Mouse (Mus musculus) C2C12 (cell line): ENCODE measurements around the gene Spon1. TPM values are rescaled to one million over a fixed set of nuclear protein-coding genes. Genes with fewer than 3 reads are reported as not detected.

Experiments
- H3K27me3 ChIP-seq: one replicate; pipeline ENCODE4 v1.6.1; 2011; ENCODE audit not compliant: control insufficient read depth, insufficient read depth, insufficient read length
- H3K36me3 ChIP-seq: one replicate; pipeline ENCODE4 v1.6.1; 2011; ENCODE audit not compliant: control insufficient read depth, insufficient read depth
- H3K4me3 ChIP-seq: one replicate; pipeline ENCODE4 v1.5.1; 2011; ENCODE audit warnings: mild to moderate bottlenecking, control low read depth; ENCODE audit not compliant: poor library complexity, insufficient read depth, severe bottlenecking
- H3K79me2 ChIP-seq: one replicate; pipeline ENCODE4 v1.6.1; 2011; ENCODE audit not compliant: control insufficient read depth, insufficient read depth
- H3K79me3 ChIP-seq: one replicate; pipeline ENCODE4 v1.6.1; 2011; ENCODE audit warnings: low read depth, control low read depth
- H3ac ChIP-seq: one replicate; pipeline ENCODE3; 2011; ENCODE audit warnings: low read depth; ENCODE audit not compliant: control insufficient read depth, insufficient read length
- CEBPB ChIP-seq: IDR thresholded peaks from one replicate; pipeline ENCODE4 v1.6.1; 2011; ENCODE audit warnings: low read depth, mild to moderate bottlenecking, control low read depth, moderate library complexity
- CTCF ChIP-seq: IDR thresholded peaks from one replicate; pipeline ENCODE4 v1.5.1; 2011; ENCODE audit not compliant: control insufficient read depth, insufficient read depth, insufficient read length
- FOSL1 ChIP-seq: IDR thresholded peaks from one replicate; pipeline ENCODE4 v1.8.0; 2011; ENCODE audit warnings: mild to moderate bottlenecking, low read length; ENCODE audit not compliant: poor library complexity, insufficient read depth, severe bottlenecking
- MAX ChIP-seq: IDR thresholded peaks from one replicate; pipeline ENCODE4 v1.6.1; 2011; ENCODE audit warnings: mild to moderate bottlenecking, control low read depth
- MYOD1 ChIP-seq: IDR thresholded peaks from one replicate; pipeline ENCODE4 v1.6.1; 2011; ENCODE audit warnings: low read depth; ENCODE audit not compliant: control insufficient read depth, insufficient read length
- MYOG ChIP-seq: IDR thresholded peaks from one replicate; pipeline ENCODE4 v1.6.1; 2011; ENCODE audit not compliant: control insufficient read depth, insufficient read length; ENCODE audit errors: extremely low read depth
- USF1 ChIP-seq: IDR thresholded peaks from one replicate; pipeline ENCODE4 v1.6.1; 2011; ENCODE audit warnings: low read depth, mild to moderate bottlenecking, control low read depth, moderate library complexity
- polyA plus RNA-seq: library from polyadenylated mRNA; unstranded; fragments of >200 nt; fragmentation: generic; extraction: Trizol; gene quantifications from one replicate; pipeline ENCODE4 v1.2.1, GENCODE M21; 2012; ENCODE audit warnings: missing spikeins

Gene Spon1
- polyA plus RNA-seq, 1 experiment, result 0.06 TPM

DNA sequence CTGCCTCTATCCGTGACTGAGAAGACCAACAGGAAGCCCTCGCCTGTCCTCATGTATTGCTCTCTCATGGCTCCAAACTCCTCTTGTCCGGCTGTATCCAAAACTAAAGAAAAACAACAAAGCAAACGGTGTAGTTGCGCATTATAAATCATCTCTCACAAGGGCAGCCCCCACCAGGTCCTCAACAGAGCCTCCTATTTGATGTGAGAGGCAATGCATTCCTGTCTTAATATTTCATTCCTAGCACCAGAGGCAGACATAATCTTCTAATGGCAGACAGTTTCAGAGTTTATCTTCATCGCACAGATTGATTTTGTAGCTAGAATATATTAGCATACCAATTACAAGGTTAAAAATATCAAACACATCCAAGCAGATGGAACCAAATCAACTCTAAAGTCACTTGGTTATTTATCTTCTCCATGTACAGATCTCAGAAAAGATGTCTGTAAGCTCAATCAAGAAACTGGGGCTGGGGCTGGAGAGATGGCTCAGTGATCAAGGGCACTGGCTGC lies 293.2 kb downstream of the Spon1 start:
- no peak overlapping the region for H3ac ChIP-seq

DNA sequence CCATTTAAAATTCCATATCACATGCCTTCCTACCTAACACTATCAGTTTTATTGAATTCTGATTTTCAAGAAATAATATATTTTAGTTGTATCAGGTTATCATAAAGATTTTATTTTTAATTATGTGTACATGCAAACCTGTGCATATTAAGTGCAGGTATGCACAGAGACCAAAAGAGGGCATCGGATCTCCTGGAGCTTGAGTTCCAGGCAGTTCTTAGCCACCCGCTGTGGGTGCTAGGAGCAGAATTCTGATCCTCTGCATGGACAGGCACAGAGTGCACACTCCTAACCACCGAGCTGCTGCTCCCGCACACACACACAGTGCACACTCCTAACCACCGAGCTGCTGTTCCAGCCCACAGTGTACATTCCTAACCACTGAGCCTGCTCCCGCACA lies 294.6 kb downstream of the Spon1 start:
- Histone ChIP-seq H3K79me2 (peaks cover 49% of the 10 kb centered on the region), H3K79me3 (peaks cover 37% of the 10 kb centered on the region), H3K36me3 (peaks cover 8% of the 10 kb centered on the region), H3K27me3 (no peaks in the 10 kb centered on the region), H3ac (no peak overlapping the region), H3K4me3 (no peak overlapping the region)
- TF ChIP-seq CEBPB (no peak), USF1 (no peak), MAX (no peak), MYOD1 (no peak)

More for the DNA sequence above, 293.2 kb downstream of the Spon1 start:
- Histone ChIP-seq H3K4me3 (no peak overlapping the region), H3K79me2 (peaks cover 36% of the 10 kb centered on the region), H3K79me3 (peaks cover 27% of the 10 kb centered on the region), H3K27me3 (no peaks in the 10 kb centered on the region), H3K36me3 (peaks cover 21% of the 10 kb centered on the region)
- TF ChIP-seq MYOG, result no peak
- no peak for TF ChIP-seq CEBPB
- no peak for TF ChIP-seq FOSL1
- TF ChIP-seq USF1, result no peak
- no peak for TF ChIP-seq MAX
- no peak for TF ChIP-seq MYOD1
- no peak for TF ChIP-seq CTCF

- peaks cover 3% of the 10 kb centered on the region for H3K36me3 ChIP-seq
- no peaks in the 10 kb centered on the region for H3K27me3 ChIP-seq
- H3K79me2 ChIP-seq, result peaks cover 69% of the 10 kb centered on the region
- peaks cover 46% of the 10 kb centered on the region for H3K79me3 ChIP-seq
- no peak overlapping the region for H3K4me3 ChIP-seq
- TF ChIP-seq MYOG (no peak), MYOD1 (no peak), MAX (no peak), FOSL1 (no peak), CEBPB (no peak), USF1 (no peak), CTCF (no peak)
- H3ac ChIP-seq, result no peak overlapping the region
These were observed 296.7 kb downstream of the Spon1 start for GRCm38 (mm10) chr7:114062451-114062850.

- Histone ChIP-seq H3K27me3 (no peaks in the 10 kb centered on the region), H3K79me3 (peaks cover 57% of the 10 kb centered on the region), H3K36me3 (no peaks in the 10 kb centered on the region), H3K79me2 (peaks cover 80% of the 10 kb centered on the region), H3ac (no peak overlapping the region), H3K4me3 (no peak overlapping the region)
- TF ChIP-seq MAX, result no peak
- TF ChIP-seq FOSL1, result no peak
- no peak for TF ChIP-seq MYOG
- TF ChIP-seq MYOD1, result no peak
- no peak for TF ChIP-seq USF1
- TF ChIP-seq CTCF, result no peak
- no peak for TF ChIP-seq CEBPB
These were observed 297.7 kb downstream of the Spon1 start for GRCm38 (mm10) chr7:114063534-114063933.

DNA sequence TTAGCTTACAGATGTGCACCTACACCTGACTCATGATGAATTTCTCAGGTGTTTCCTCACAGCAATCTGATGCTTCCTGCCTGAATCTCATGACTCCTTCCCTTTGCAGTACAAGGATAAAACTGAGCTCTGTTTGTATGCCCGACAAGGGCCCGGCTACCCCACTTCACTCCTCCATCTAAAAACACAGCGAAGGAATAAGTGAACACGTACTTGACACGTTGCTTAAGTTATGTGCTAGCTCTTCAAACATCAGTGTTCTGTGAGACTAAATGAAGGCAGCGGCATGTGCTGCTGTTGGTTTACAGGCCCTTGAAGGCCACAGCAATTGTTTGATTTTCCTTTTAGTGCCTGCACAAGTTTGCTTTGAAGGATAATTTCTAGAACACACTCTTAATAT lies 298.2 kb downstream of the Spon1 start:
- no peaks in the 10 kb centered on the region for H3K27me3 ChIP-seq
- TF ChIP-seq MYOG, result no peak
- no peak for TF ChIP-seq CEBPB
- TF ChIP-seq CTCF, result no peak
- no peak for TF ChIP-seq MAX
- no peak for TF ChIP-seq MYOD1
- no peak for TF ChIP-seq FOSL1
- no peak for TF ChIP-seq USF1
- peaks cover 84% of the 10 kb centered on the region for H3K79me2 ChIP-seq
- no peak overlapping the region for H3ac ChIP-seq
- no peaks in the 10 kb centered on the region for H3K36me3 ChIP-seq
- peaks cover 61% of the 10 kb centered on the region for H3K79me3 ChIP-seq
- H3K4me3 ChIP-seq, result no peak overlapping the region

DNA sequence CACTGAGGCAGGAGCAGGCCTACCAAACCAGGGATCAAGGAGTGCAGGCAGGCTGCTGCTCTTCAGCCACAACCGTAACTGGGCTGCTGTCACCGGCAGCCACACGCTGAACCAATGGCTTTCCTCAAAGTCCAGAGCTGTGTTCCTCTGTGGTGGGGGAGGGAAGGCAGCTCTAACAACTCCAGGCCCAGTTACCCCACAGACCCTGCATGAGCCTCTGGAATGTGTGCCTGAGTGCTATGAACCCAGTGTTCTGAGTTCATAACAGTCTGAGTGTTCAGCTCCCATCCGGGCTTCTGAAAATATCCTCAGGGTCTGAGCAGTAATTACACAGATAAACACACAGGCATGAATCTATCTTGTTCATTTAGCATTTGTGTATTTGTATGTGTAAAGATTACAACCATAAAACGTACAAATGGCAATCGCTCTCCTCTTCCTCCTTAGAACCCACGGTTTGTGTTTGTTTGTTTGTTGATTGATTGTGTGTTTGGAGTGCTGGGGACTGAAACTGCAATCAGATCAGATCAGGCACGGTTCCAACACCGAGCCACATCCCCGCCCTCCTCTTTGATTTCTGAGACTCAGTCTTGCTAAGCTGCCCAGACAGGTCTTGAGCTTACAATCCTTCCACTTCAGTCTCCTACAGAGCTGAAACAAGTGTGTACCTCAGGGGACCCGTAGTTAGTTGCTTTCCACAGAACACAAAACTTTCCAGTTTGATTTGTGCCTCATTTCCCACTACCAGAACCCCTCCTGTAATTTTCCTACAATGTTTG lies 299.8 kb downstream of the Spon1 start:
- H3ac ChIP-seq, result no peak overlapping the region
- no peaks in the 10 kb centered on the region for H3K27me3 ChIP-seq
- no peak for TF ChIP-seq CTCF
- no peak for TF ChIP-seq MYOG
- no peak for TF ChIP-seq MYOD1
- TF ChIP-seq FOSL1, result no peak
- no peak for TF ChIP-seq USF1
- TF ChIP-seq CEBPB, result no peak
- TF ChIP-seq MAX, result no peak
- H3K79me3 ChIP-seq, result peaks cover 66% of the 10 kb centered on the region
- H3K79me2 ChIP-seq, result peaks cover 87% of the 10 kb centered on the region
- H3K4me3 ChIP-seq, result no peak overlapping the region
- no peaks in the 10 kb centered on the region for H3K36me3 ChIP-seq
